In the genomic region with DNA sequence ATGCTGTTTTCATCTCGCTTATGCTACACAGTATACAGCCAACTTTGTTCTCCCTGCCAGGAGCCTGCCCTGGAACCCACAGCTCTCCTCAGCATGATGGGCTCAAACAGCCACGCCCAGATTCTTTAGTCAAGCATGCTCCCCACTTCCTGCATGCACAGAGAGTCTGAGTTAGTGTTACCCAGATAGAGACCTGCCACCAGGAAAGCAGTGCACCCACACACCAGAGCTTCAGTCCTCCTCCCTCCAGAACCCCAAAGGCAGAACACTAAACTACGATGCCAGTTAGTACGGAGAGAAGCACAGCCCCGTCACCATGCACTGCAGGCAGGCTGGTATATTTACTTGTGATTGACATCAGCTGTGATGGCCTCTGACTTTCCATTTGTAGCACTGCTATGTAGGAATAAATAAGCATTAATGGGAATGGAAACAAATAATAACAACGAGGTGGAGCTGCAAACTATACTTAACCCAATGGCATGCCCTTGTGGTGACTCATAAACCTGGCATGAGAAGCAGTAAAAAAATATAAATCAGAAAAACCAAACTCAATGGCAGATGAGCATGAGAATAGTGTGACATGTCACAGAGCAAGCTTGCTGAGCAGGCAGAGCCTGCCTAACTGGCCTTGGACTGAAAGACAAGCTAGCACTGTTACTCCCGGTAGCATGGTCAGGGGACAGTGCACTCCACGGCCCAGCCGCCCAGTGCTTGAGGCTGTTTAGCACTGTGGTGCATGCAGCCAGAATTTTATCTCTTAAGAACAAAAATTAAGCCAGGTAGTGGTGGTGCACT, we compare ENCODE assay signal across 8 mouse cellular contexts. TPM values are rescaled to one million over a fixed set of nuclear protein-coding genes. Genes with fewer than 3 reads are reported as not detected.
DNase-seq lines count a peak whose midpoint lies in the region; ATAC-seq and TF ChIP-seq lines count a peak whose summit lies in the region.
"Had no signal": no experiment of that assay in that cellular context is flagged by ENCODE, and none has a peak within 500 bp of the region (broad histone marks: within the 10 kb centered on the region; RNA-seq: fewer than 3 reads in every experiment).

No protein-coding gene starts in this region.

- 83% methylated on average over 9 of the region's 9 CpGs for WGBS in forebrain, postnatal 0 days
- 84% methylated on average over 9 of the region's 9 CpGs for WGBS in forebrain, embryonic 15.5 days

- no peak overlapping the region for H3K4me2 ChIP-seq in forebrain, postnatal 0 days (ENCODE audit: low read depth)
- no peak overlapping the region for H3K4me2 ChIP-seq in forebrain, embryonic 15.5 days (replicated peaks)
- H3K4me2 ChIP-seq: neural tube, embryonic 13.5 days had no signal

- peaks cover 34% of the 10 kb centered on the region for H3K36me3 ChIP-seq in forebrain, postnatal 0 days (ENCODE audit: insufficient read depth)
- peaks cover 7% of the 10 kb centered on the region for H3K36me3 ChIP-seq in forebrain, embryonic 15.5 days

- no peaks in the 10 kb centered on the region for H3K9me3 ChIP-seq in forebrain, postnatal 0 days (ENCODE audit: low read length)
- no peaks in the 10 kb centered on the region for H3K9me3 ChIP-seq in forebrain, embryonic 15.5 days
- H3K9me3 ChIP-seq: neural tube, embryonic 13.5 days had no signal

- no peak for TF ChIP-seq POLR2A in embryonic fibroblast, embryonic 13.5 days (IDR thresholded peaks at IDR 0.05; ENCODE audit: low read depth, low read length)

- H3K27ac ChIP-seq in embryonic fibroblast, embryonic 13.5 days (ENCODE audit: insufficient read depth, low read length): peak overlapping the region; percentile 49
- H3K27ac ChIP-seq in forebrain, postnatal 0 days (ENCODE audit: low read depth, low read length): no peak overlapping the region
- no peak overlapping the region for H3K27ac ChIP-seq in forebrain, embryonic 15.5 days (replicated peaks)
- H3K27ac ChIP-seq: neural tube, embryonic 13.5 days had no signal

- H3K27me3 ChIP-seq in forebrain, postnatal 0 days (ENCODE audit: insufficient read depth, low read length): no peaks in the 10 kb centered on the region
- no peaks in the 10 kb centered on the region for H3K27me3 ChIP-seq in forebrain, embryonic 15.5 days
- H3K27me3 ChIP-seq: neural tube, embryonic 13.5 days had no signal

- H3K4me1 ChIP-seq in embryonic fibroblast, embryonic 13.5 days (ENCODE audit: control insufficient read depth, insufficient read depth, low read length): peaks cover 12% of the 10 kb centered on the region
- no peaks in the 10 kb centered on the region for H3K4me1 ChIP-seq in forebrain, postnatal 0 days (ENCODE audit: insufficient read depth)
- H3K4me1 ChIP-seq in forebrain, embryonic 15.5 days: 0 out of 2 replicates have a peak, but pooled peaks cover 5% of the 10 kb centered on the region
- H3K4me1 ChIP-seq: neural tube, embryonic 13.5 days had no signal

- H3K9ac ChIP-seq in forebrain, postnatal 0 days: no peak overlapping the region
- no peak overlapping the region for H3K9ac ChIP-seq in forebrain, embryonic 15.5 days (replicated peaks)
- H3K9ac ChIP-seq: neural tube, embryonic 13.5 days had no signal

- no peak for ATAC-seq in forebrain, postnatal 0 days
- ATAC-seq in forebrain, embryonic 15.5 days (replicated peaks): no peak

- no peak for TF ChIP-seq CTCF in embryonic fibroblast, embryonic 13.5 days (IDR thresholded peaks at IDR 0.05; ENCODE audit: borderline replicate concordance, insufficient read depth, low read length)
- no peak for TF ChIP-seq CTCF in forebrain, postnatal 0 days (IDR thresholded peaks at IDR 0.05; ENCODE audit: low read depth)

- no peak overlapping the region for H3K4me3 ChIP-seq in embryonic fibroblast, embryonic 13.5 days (ENCODE audit: insufficient read depth, low read length)
- no peak overlapping the region for H3K4me3 ChIP-seq in forebrain, postnatal 0 days (ENCODE audit: low read depth, low read length)
- no peak overlapping the region for H3K4me3 ChIP-seq in forebrain, embryonic 15.5 days
- H3K4me3 ChIP-seq: neural tube, embryonic 13.5 days had no signal

- peak; percentile 39 to 49 for DNase-seq in urinary bladder, adult 18-20 months (ENCODE audit: low spot score in 2 of 2)
- no peak for DNase-seq in urinary bladder, postnatal 10 days (ENCODE audit: low spot score)
- peak; percentile 42 to 55 for DNase-seq in spleen, adult 18-20 months
- DNase-seq in forebrain, postnatal 0 days: no peak
- DNase-seq in frontal cortex, postnatal 25 days (ENCODE audit: low spot score in 2 of 2): no peak

RNA-seq across cellular contexts. Expression of gene Uap1, which starts 26.9 kb away (rescaled TPM):
- 56.9 and 59.0 TPM in 2 replicates for polyA plus RNA-seq in embryonic fibroblast, embryonic 13.5 days (2011; ENCODE audit: insufficient read length, low read depth, missing spikeins)
- 47.6 and 48.5 TPM in 2 replicates for total RNA-seq in forebrain, postnatal 0 days (2014; rRNA removed)
- 49.0 and 58.0 TPM in 2 replicates for polyA plus RNA-seq in forebrain, postnatal 0 days (2015; fragmentation: Nextera tagmentation; extraction: Ambion mirVana)
- 55.2 and 58.7 TPM in 2 replicates for polyA plus RNA-seq in forebrain, embryonic 15.5 days (2015; fragmentation: Nextera tagmentation; extraction: Ambion mirVana)

RNA-seq across cellular contexts. Expression of gene Ddr2, which starts 37.3 kb away (rescaled TPM):
- polyA plus RNA-seq in embryonic fibroblast, embryonic 13.5 days (2011; ENCODE audit: insufficient read length, low read depth, missing spikeins): 254 and 299 TPM in 2 replicates
- 5.7 and 9.7 TPM in 2 replicates for total RNA-seq in forebrain, postnatal 0 days (2014; rRNA removed)
- polyA plus RNA-seq in forebrain, postnatal 0 days (2015; fragmentation: Nextera tagmentation; extraction: Ambion mirVana): 5.6 and 8.2 TPM in 2 replicates
- polyA plus RNA-seq in forebrain, embryonic 15.5 days (2015; fragmentation: Nextera tagmentation; extraction: Ambion mirVana): 8.1 and 8.5 TPM in 2 replicates

Comparison
In these comparisons a context has a peak if more than half of its experiments do, and no peak if none do; other contexts are left out.
1. DNase-seq: peak in urinary bladder, adult 18-20 months (2 of 2) and spleen, adult 18-20 months (2 of 2); none in urinary bladder, postnatal 10 days (single experiment), forebrain, postnatal 0 days (single experiment) and frontal cortex, postnatal 25 days (0 of 2).
2. RNA of gene Ddr2, which starts 37.3 kb away (polyA plus RNA-seq): 254 to 299 TPM in embryonic fibroblast, embryonic 13.5 days; 5.6 to 8.2 TPM in forebrain, postnatal 0 days and 8.1 to 8.5 TPM in forebrain, embryonic 15.5 days; every median in the first group is over 10 times any median in the second.